Mouse (Mus musculus) hindbrain, embryonic 16.5 days (tissue): ENCODE measurements around the gene Hsf2bp. TPM values are rescaled to one million over a fixed set of nuclear protein-coding genes. Genes with fewer than 3 reads are reported as not detected.

ENCODE experiments used
- ATAC-seq: fragments of 200-750 bp; cut with Nextera tagmentation; 2 replicates; pipeline ENCODE4 v1.8.0; 2017; ENCODE audit warnings: moderate TSS enrichment, moderate library complexity
- H3K27ac ChIP-seq: fragments of 300-500 bp; sonication (generic); 2 replicates; pipeline ENCODE4 v1.5.1; 2014; ENCODE audit warnings: low read depth, mild to moderate bottlenecking, control low read depth, low read length, moderate library complexity
- H3K27me3 ChIP-seq: fragments of 300-500 bp; sonication (generic); replicated peaks from 2 replicates; pipeline ENCODE4 v1.6.1; 2014; ENCODE audit warnings: low read length; ENCODE audit not compliant: control insufficient read depth, insufficient read depth
- H3K36me3 ChIP-seq: fragments of 300-500 bp; sonication (generic); 2 replicates; pipeline ENCODE4 v1.6.1; 2014; ENCODE audit warnings: mild to moderate bottlenecking, low read length, moderate library complexity, mixed read lengths; ENCODE audit not compliant: control insufficient read depth, insufficient read depth
- H3K4me1 ChIP-seq: fragments of 300-500 bp; sonication (generic); 2 replicates; pipeline ENCODE4 v1.6.1; 2014; ENCODE audit warnings: low read depth, low read length; ENCODE audit not compliant: control insufficient read depth, insufficient read depth
- H3K4me2 ChIP-seq: fragments of 300-500 bp; sonication (generic); 2 replicates; pipeline ENCODE4 v1.6.1; 2014; ENCODE audit warnings: mild to moderate bottlenecking, low read length, control low read depth, moderate library complexity
- H3K4me3 ChIP-seq: fragments of 300-500 bp; sonication (generic); 2 replicates; pipeline ENCODE4 v1.5.1; 2014; ENCODE audit warnings: mild to moderate bottlenecking, low read length, control low read depth, moderate library complexity
- H3K9ac ChIP-seq: fragments of 300-500 bp; sonication (generic); 2 replicates; pipeline ENCODE4 v1.6.1; 2014; ENCODE audit warnings: low read depth, mild to moderate bottlenecking, control low read depth, low read length, moderate library complexity
- H3K9me3 ChIP-seq: fragments of 300-500 bp; sonication (generic); 2 replicates; pipeline ENCODE4 v1.6.1; 2014; ENCODE audit warnings: mild to moderate bottlenecking, low read length, moderate library complexity; ENCODE audit not compliant: control insufficient read depth
- WGBS: fragments of 180-500 bp; shearing (Covaris S2); extraction: QIAGEN DNeasy Blood & Tissue Kit; methylation state at CpG from one replicate; pipeline ENCODE4 v1.1.7; 2014; 5-methylcytosine and 5-hydroxymethylcytosine counted together
- polyA plus RNA-seq: library from polyadenylated mRNA; unstranded; fragments of >200 nt; fragmentation: Nextera tagmentation; extraction: Ambion mirVana; gene quantifications from 2 replicates; pipeline ENCODE4 v1.2.1, GENCODE M21; 2015

Hsf2bp gene
- polyA plus RNA-seq, 1 experiment from 2014 or later: 0.30 TPM

GRCm38 (mm10) chr17:31915756-31916460 is 120.2 kb downstream of the Hsf2bp start:
- WGBS: 90% methylated on average over 18 of the region's 18 CpGs
- Histone ChIP-seq H3K4me2 (no peak overlapping the region), H3K9me3 (no peaks in the 10 kb centered on the region), H3K9ac (no peak overlapping the region), H3K4me3 (no peak overlapping the region), H3K27me3 (no peaks in the 10 kb centered on the region), H3K4me1 (no peaks in the 10 kb centered on the region), H3K27ac (no peak overlapping the region), H3K36me3 (no peaks in the 10 kb centered on the region)
- ATAC-seq: no peak

GRCm38 (mm10) chr17:31914323-31914722 is 121.8 kb downstream of the Hsf2bp start:
- H3K27me3 ChIP-seq: no peaks in the 10 kb centered on the region
- H3K27ac ChIP-seq: no peak overlapping the region
- no peak overlapping the region for H3K9ac ChIP-seq
- no peaks in the 10 kb centered on the region for H3K9me3 ChIP-seq
- H3K36me3 ChIP-seq: no peaks in the 10 kb centered on the region
- H3K4me3 ChIP-seq: no peak overlapping the region
- no peak overlapping the region for H3K4me2 ChIP-seq
- H3K4me1 ChIP-seq: no peaks in the 10 kb centered on the region
- no peak for ATAC-seq
- 88% methylated on average over 5 of the region's 5 CpGs for WGBS

- H3K27ac ChIP-seq: no peak overlapping the region
- no peak for ATAC-seq
- H3K4me3 ChIP-seq: no peak overlapping the region
- no peaks in the 10 kb centered on the region for H3K9me3 ChIP-seq
- WGBS: 50% methylated on average over 18 of the region's 18 CpGs
- H3K27me3 ChIP-seq: no peaks in the 10 kb centered on the region
- H3K4me2 ChIP-seq: no peak overlapping the region
- H3K36me3 ChIP-seq: no peaks in the 10 kb centered on the region
- H3K9ac ChIP-seq: 0 out of 2 replicates have a peak overlapping the region, but pooled peaks have one; percentile 0
- no peaks in the 10 kb centered on the region for H3K4me1 ChIP-seq
Measured at GRCm38 (mm10) chr17:31912881-31913662, 123.1 kb downstream of the Hsf2bp start.

- no peaks in the 10 kb centered on the region for H3K4me1 ChIP-seq
- H3K4me2 ChIP-seq: no peak overlapping the region
- H3K27ac ChIP-seq: no peak overlapping the region
- H3K9ac ChIP-seq: no peak overlapping the region
- H3K4me3 ChIP-seq: no peak overlapping the region
- ATAC-seq: peak; percentile 45
- no peaks in the 10 kb centered on the region for H3K9me3 ChIP-seq
- H3K27me3 ChIP-seq: no peaks in the 10 kb centered on the region
- WGBS: 48% methylated on average over 16 of the region's 16 CpGs
- H3K36me3 ChIP-seq: no peaks in the 10 kb centered on the region
Measured at GRCm38 (mm10) chr17:31912387-31912786, 123.8 kb downstream of the Hsf2bp start.

- ATAC-seq: no peak
- no peak overlapping the region for H3K4me3 ChIP-seq
- no peak overlapping the region for H3K9ac ChIP-seq
- 91% methylated on average over 2 of the region's 2 CpGs for WGBS
- H3K4me2 ChIP-seq: no peak overlapping the region
- H3K36me3 ChIP-seq: no peaks in the 10 kb centered on the region
- H3K4me1 ChIP-seq: no peaks in the 10 kb centered on the region
- H3K27ac ChIP-seq: no peak overlapping the region
- H3K27me3 ChIP-seq: no peaks in the 10 kb centered on the region
- H3K9me3 ChIP-seq: no peaks in the 10 kb centered on the region
Measured at GRCm38 (mm10) chr17:31908966-31909365, 127.2 kb downstream of the Hsf2bp start.

GRCm38 (mm10) chr17:31906441-31906840 is 129.7 kb downstream of the Hsf2bp start:
- WGBS: 98% methylated on average over 3 of the region's 3 CpGs
- no peak for ATAC-seq

GRCm38 (mm10) chr17:31905791-31906211 is 130.3 kb downstream of the Hsf2bp start:
- no peaks in the 10 kb centered on the region for H3K9me3 ChIP-seq
- H3K36me3 ChIP-seq: no peaks in the 10 kb centered on the region
- H3K27me3 ChIP-seq: no peaks in the 10 kb centered on the region
- H3K4me2 ChIP-seq: no peak overlapping the region
- ATAC-seq: no peak
- H3K4me3 ChIP-seq: no peak overlapping the region
- H3K4me1 ChIP-seq: no peaks in the 10 kb centered on the region
- WGBS: 79% methylated on average over 10 of the region's 10 CpGs
- H3K9ac ChIP-seq: no peak overlapping the region
- H3K27ac ChIP-seq: no peak overlapping the region

More at GRCm38 (mm10) chr17:31906441-31906840, 129.7 kb downstream of the Hsf2bp start:
- H3K27ac ChIP-seq: no peak overlapping the region
- H3K4me1 ChIP-seq: no peaks in the 10 kb centered on the region
- no peak overlapping the region for H3K4me2 ChIP-seq
- H3K27me3 ChIP-seq: no peaks in the 10 kb centered on the region
- no peaks in the 10 kb centered on the region for H3K9me3 ChIP-seq
- no peak overlapping the region for H3K9ac ChIP-seq
- no peak overlapping the region for H3K4me3 ChIP-seq
- H3K36me3 ChIP-seq: no peaks in the 10 kb centered on the region

GRCm38 (mm10) chr17:31905201-31905790 is 130.9 kb downstream of the Hsf2bp start:
- Histone ChIP-seq H3K27me3 (no peaks in the 10 kb centered on the region), H3K4me2 (no peak overlapping the region), H3K36me3 (no peaks in the 10 kb centered on the region), H3K4me1 (no peaks in the 10 kb centered on the region), H3K4me3 (no peak overlapping the region), H3K9ac (no peak overlapping the region), H3K27ac (no peak overlapping the region), H3K9me3 (no peaks in the 10 kb centered on the region)
- ATAC-seq: no peak
- 80% methylated on average over 9 of the region's 9 CpGs for WGBS

GRCm38 (mm10) chr17:31904036-31904435 is 132.1 kb downstream of the Hsf2bp start:
- no peak for ATAC-seq
- Histone ChIP-seq H3K27me3 (no peaks in the 10 kb centered on the region), H3K4me2 (no peak overlapping the region), H3K9ac (no peak overlapping the region), H3K4me3 (no peak overlapping the region), H3K36me3 (no peaks in the 10 kb centered on the region), H3K27ac (no peak overlapping the region), H3K9me3 (no peaks in the 10 kb centered on the region), H3K4me1 (no peaks in the 10 kb centered on the region)
- 86% methylated on average over 7 of the region's 7 CpGs for WGBS
